Mouse (Mus musculus): Measurements from ENCODE around the gene 1700056E22Rik. TPM values are rescaled to one million over a fixed set of nuclear protein-coding genes. Genes with fewer than 3 reads are reported as not detected.

Gene 1700056E22Rik
- polyA plus RNA-seq, 1 experiment, result 0.63 TPM

DNA sequence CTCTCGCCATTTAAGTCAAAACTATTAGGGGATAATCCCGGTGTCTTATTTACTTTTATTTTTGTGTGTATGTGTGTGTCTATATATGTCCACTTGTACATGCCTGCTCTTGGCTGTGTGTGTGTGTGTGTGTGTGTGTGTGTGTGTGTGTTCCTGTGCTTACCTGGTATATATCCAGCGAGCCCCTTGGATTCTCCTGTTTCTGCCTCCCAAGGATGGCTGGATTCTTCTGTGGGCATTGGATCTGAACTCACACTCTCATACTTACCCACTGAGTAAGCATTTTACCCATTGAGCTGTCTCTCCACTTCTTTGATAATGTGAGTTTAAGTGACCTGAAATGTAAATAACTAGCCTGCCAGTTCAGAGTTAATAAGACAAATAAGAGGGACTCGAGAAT, 19.6 kb upstream of the 1700056E22Rik start:
- Histone ChIP-seq H3K27ac (ENCODE audit: insufficient read depth, low read length) (no peak overlapping the region), H3K27me3 (ENCODE audit: control insufficient read depth, insufficient read depth, low read length, poor library complexity, severe bottlenecking) (no peaks in the 10 kb centered on the region), H3K9ac (ENCODE audit: low read depth, poor library complexity, severe bottlenecking) (no peak overlapping the region), H3K9me3 (replicated peaks; ENCODE audit: control insufficient read depth, insufficient read depth, low read length, poor library complexity, severe bottlenecking) (no peaks in the 10 kb centered on the region), H3K4me3 (ENCODE audit: low read depth, low read length) (no peak overlapping the region), H3K36me3 (ENCODE audit: control insufficient read depth, insufficient read depth, low read length, poor library complexity, severe bottlenecking) (no peaks in the 10 kb centered on the region), H3K4me1 (ENCODE audit: control insufficient read depth, insufficient read depth, low read length) (no peaks in the 10 kb centered on the region)
- no peak for TF ChIP-seq POLR2A (IDR thresholded peaks at IDR 0.05; ENCODE audit: insufficient read depth, low read length)
- no peak for TF ChIP-seq CTCF (IDR thresholded peaks at IDR 0.05; ENCODE audit: low read depth, low read length)
- no peak for TF ChIP-seq EP300 (IDR thresholded peaks at IDR 0.05; ENCODE audit: insufficient read depth, low read depth, low read length)

DNA sequence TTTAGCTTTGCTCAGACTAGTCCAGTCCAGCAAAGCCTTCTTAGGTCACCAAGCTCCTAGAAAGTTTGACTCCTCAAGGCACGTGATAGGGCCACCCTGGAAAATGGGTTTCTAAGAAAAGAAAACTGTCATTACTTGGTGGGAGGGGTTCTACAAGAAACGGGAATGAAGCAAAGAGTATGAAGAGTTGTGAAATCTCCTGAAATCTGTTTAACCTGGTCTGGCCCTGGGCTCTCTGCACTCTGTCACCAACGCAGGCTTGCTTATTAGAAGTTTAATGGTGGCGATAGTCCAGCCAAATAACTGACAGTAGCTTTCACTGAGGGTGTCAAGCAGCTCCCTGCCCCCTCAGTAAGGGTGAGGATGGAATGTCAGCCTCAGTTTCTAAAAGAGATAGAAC, 19.0 kb upstream of the 1700056E22Rik start:
- TF ChIP-seq CTCF (IDR thresholded peaks at IDR 0.05; ENCODE audit: low read depth, low read length) (no peak), POLR2A (IDR thresholded peaks at IDR 0.05; ENCODE audit: insufficient read depth, low read length) (no peak), EP300 (IDR thresholded peaks at IDR 0.05; ENCODE audit: insufficient read depth, low read depth, low read length) (no peak)
- H3K4me3 ChIP-seq (ENCODE audit: low read depth, low read length), result no peak overlapping the region
- H3K27me3 ChIP-seq (ENCODE audit: control insufficient read depth, insufficient read depth, low read length, poor library complexity, severe bottlenecking), result no peaks in the 10 kb centered on the region
- no peaks in the 10 kb centered on the region for H3K4me1 ChIP-seq (ENCODE audit: control insufficient read depth, insufficient read depth, low read length)
- H3K27ac ChIP-seq (ENCODE audit: insufficient read depth, low read length), result no peak overlapping the region
- no peak overlapping the region for H3K9ac ChIP-seq (ENCODE audit: low read depth, poor library complexity, severe bottlenecking)
- no peaks in the 10 kb centered on the region for H3K9me3 ChIP-seq (replicated peaks; ENCODE audit: control insufficient read depth, insufficient read depth, low read length, poor library complexity, severe bottlenecking)
- H3K36me3 ChIP-seq (ENCODE audit: control insufficient read depth, insufficient read depth, low read length, poor library complexity, severe bottlenecking), result no peaks in the 10 kb centered on the region

DNA sequence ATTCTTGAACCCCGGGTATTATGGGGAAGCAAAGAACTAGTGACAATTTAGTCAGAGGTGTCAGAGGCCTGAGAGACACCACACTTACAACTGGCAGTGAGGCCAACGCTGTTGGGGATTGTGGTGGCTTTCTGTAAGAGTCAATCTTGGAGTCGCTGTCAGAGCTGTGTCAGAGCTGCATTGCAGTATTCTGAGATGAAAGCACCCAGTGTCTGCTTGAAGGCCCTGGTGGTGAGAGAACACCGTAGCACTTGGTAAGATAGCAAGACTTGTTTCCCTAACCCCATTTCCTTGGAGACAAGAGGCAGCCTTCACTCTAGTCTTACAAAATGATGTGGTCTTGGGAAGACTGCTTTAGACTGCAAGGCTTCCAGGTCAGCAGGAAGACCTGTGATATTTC, 18.2 kb upstream of the 1700056E22Rik start:
- Histone ChIP-seq H3K27me3 (ENCODE audit: control insufficient read depth, insufficient read depth, low read length, poor library complexity, severe bottlenecking) (no peaks in the 10 kb centered on the region), H3K27ac (ENCODE audit: insufficient read depth, low read length) (no peak overlapping the region), H3K9me3 (replicated peaks; ENCODE audit: control insufficient read depth, insufficient read depth, low read length, poor library complexity, severe bottlenecking) (no peaks in the 10 kb centered on the region), H3K4me3 (ENCODE audit: low read depth, low read length) (no peak overlapping the region), H3K36me3 (ENCODE audit: control insufficient read depth, insufficient read depth, low read length, poor library complexity, severe bottlenecking) (no peaks in the 10 kb centered on the region), H3K9ac (ENCODE audit: low read depth, poor library complexity, severe bottlenecking) (no peak overlapping the region), H3K4me1 (ENCODE audit: control insufficient read depth, insufficient read depth, low read length) (no peaks in the 10 kb centered on the region)
- no peak for TF ChIP-seq EP300 (IDR thresholded peaks at IDR 0.05; ENCODE audit: insufficient read depth, low read depth, low read length)
- no peak for TF ChIP-seq POLR2A (IDR thresholded peaks at IDR 0.05; ENCODE audit: insufficient read depth, low read length)

DNA sequence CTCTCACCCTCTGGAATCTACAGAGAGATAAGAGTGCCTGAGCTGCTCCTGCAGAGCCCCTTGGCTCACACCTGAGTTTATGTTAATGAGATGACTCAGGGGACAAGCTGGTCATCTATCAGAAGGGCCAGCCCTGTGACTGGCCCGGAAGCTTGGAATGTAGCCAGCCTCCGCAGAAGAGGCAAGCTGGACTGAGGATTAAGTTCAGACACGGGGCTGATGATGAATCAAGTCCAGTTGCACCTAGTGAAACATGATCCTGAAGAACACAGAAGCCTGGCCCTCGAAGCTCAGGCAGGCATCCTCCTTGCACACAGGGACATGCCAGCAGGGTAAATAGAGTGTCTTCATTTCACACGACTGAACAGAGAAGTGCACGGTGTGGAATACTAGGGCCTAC, 17.7 kb upstream of the 1700056E22Rik start:
- H3K36me3 ChIP-seq (ENCODE audit: control insufficient read depth, insufficient read depth, low read length, poor library complexity, severe bottlenecking), result no peaks in the 10 kb centered on the region
- H3K27ac ChIP-seq (ENCODE audit: insufficient read depth, low read length), result no peak overlapping the region
- H3K4me3 ChIP-seq (ENCODE audit: low read depth, low read length), result no peak overlapping the region
- H3K27me3 ChIP-seq (ENCODE audit: control insufficient read depth, insufficient read depth, low read length, poor library complexity, severe bottlenecking), result no peaks in the 10 kb centered on the region
- TF ChIP-seq CTCF (IDR thresholded peaks at IDR 0.05; ENCODE audit: low read depth, low read length) (no peak), EP300 (IDR thresholded peaks at IDR 0.05; ENCODE audit: insufficient read depth, low read depth, low read length) (no peak), POLR2A (IDR thresholded peaks at IDR 0.05; ENCODE audit: insufficient read depth, low read length) (no peak)
- no peaks in the 10 kb centered on the region for H3K9me3 ChIP-seq (replicated peaks; ENCODE audit: control insufficient read depth, insufficient read depth, low read length, poor library complexity, severe bottlenecking)
- no peak overlapping the region for H3K9ac ChIP-seq (ENCODE audit: low read depth, poor library complexity, severe bottlenecking)
- H3K4me1 ChIP-seq (ENCODE audit: control insufficient read depth, insufficient read depth, low read length), result no peaks in the 10 kb centered on the region

DNA sequence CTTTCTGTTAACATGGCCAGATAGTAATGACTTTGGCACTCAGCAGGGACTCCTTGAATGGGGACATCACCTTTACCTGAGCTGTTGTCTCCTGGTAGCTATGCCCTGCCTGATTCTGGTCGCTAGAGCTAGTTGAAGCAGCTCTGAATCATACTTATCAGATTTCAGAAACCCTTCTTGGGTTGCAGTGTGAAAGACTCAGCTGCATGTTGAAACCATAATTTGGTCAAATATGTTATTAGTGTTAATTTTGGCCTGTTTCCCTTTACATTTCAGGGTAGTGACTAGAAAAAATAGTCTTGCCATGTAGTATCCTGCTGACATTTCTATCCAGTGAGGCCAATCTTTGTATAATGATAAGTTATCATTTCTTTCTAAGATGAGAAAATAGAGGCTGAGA, 17.2 kb upstream of the 1700056E22Rik start:
- Histone ChIP-seq H3K4me3 (ENCODE audit: low read depth, low read length) (no peak overlapping the region), H3K4me1 (ENCODE audit: control insufficient read depth, insufficient read depth, low read length) (no peaks in the 10 kb centered on the region), H3K36me3 (ENCODE audit: control insufficient read depth, insufficient read depth, low read length, poor library complexity, severe bottlenecking) (no peaks in the 10 kb centered on the region), H3K27ac (ENCODE audit: insufficient read depth, low read length) (no peak overlapping the region), H3K9me3 (replicated peaks; ENCODE audit: control insufficient read depth, insufficient read depth, low read length, poor library complexity, severe bottlenecking) (no peaks in the 10 kb centered on the region), H3K9ac (ENCODE audit: low read depth, poor library complexity, severe bottlenecking) (no peak overlapping the region), H3K27me3 (ENCODE audit: control insufficient read depth, insufficient read depth, low read length, poor library complexity, severe bottlenecking) (no peaks in the 10 kb centered on the region)
- TF ChIP-seq EP300 (IDR thresholded peaks at IDR 0.05; ENCODE audit: insufficient read depth, low read depth, low read length), result no peak
- no peak for TF ChIP-seq POLR2A (IDR thresholded peaks at IDR 0.05; ENCODE audit: insufficient read depth, low read length)
- no peak for TF ChIP-seq CTCF (IDR thresholded peaks at IDR 0.05; ENCODE audit: low read depth, low read length)

DNA sequence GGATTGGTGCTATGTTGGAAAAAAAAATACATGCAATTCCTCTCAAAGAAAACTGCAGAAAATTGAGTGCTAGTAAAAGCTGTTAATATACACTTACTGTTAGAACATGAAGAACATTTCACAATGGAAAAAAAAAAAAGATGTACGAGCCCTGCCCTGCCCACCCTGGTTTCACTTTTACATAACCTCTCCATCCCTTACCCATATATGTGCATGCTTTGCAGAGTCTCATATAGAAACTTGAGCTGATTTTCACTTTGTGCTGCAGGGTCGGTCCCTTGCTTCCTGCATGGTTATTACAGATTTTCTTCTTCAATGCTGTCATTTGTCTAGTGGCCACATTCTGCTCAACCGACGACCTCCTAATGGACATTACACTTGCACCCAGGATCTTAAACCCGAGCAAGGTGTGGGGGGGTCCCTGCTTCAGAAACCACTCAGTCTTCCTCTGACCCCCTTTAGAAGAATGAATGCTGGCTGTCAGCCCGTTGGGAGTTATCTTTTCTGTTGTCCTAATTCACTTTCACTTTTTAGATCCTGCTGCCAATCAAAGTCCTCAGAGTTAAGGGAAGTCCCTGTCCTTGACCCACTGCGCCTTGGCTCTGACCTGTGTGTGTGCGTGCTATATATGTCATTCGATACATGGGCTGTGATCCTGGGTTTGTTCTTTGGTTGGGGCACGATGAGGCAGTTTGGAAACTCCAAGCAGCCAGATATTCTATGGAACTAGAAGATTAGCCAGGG, 14.7 kb upstream of the 1700056E22Rik start:
- no peaks in the 10 kb centered on the region for H3K4me1 ChIP-seq (ENCODE audit: control insufficient read depth, insufficient read depth, low read length)
- H3K9me3 ChIP-seq (replicated peaks; ENCODE audit: control insufficient read depth, insufficient read depth, low read length, poor library complexity, severe bottlenecking), result no peaks in the 10 kb centered on the region
- no peaks in the 10 kb centered on the region for H3K27me3 ChIP-seq (ENCODE audit: control insufficient read depth, insufficient read depth, low read length, poor library complexity, severe bottlenecking)
- no peak overlapping the region for H3K4me3 ChIP-seq (ENCODE audit: low read depth, low read length)
- no peak overlapping the region for H3K9ac ChIP-seq (ENCODE audit: low read depth, poor library complexity, severe bottlenecking)
- H3K36me3 ChIP-seq (ENCODE audit: control insufficient read depth, insufficient read depth, low read length, poor library complexity, severe bottlenecking), result no peaks in the 10 kb centered on the region
- TF ChIP-seq POLR2A (IDR thresholded peaks at IDR 0.05; ENCODE audit: insufficient read depth, low read length) (no peak), CTCF (IDR thresholded peaks at IDR 0.05; ENCODE audit: low read depth, low read length) (no peak), EP300 (IDR thresholded peaks at IDR 0.05; ENCODE audit: insufficient read depth, low read depth, low read length) (no peak)
- no peak overlapping the region for H3K27ac ChIP-seq (ENCODE audit: insufficient read depth, low read length)

Data from ES-Bruce4 (cell line).